Mouse (Mus musculus) heart, embryonic 15.5 days (tissue): ENCODE measurements around the gene Lnx2. TPM values are rescaled to one million over a fixed set of nuclear protein-coding genes. Genes with fewer than 3 reads are reported as not detected.

Source experiments
- ATAC-seq: fragments of 200-750 bp; cut with Nextera tagmentation; replicated peaks from 2 replicates; pipeline ENCODE4 v1.8.0; 2017; ENCODE audit warnings: low read depth, moderate TSS enrichment; ENCODE audit not compliant: insufficient number of reproducible peaks, insufficient read depth, low FRiP score
- H3K27ac ChIP-seq: fragments of 300-500 bp; sonication (generic); 2 replicates; pipeline ENCODE4 v1.5.1; 2015; ENCODE audit warnings: mild to moderate bottlenecking, inconsistent platforms
- H3K27me3 ChIP-seq: fragments of 300-500 bp; sonication (generic); 2 replicates; pipeline ENCODE4 v1.6.1; 2015; ENCODE audit warnings: inconsistent platforms
- H3K36me3 ChIP-seq: fragments of 300-500 bp; sonication (generic); 2 replicates; pipeline ENCODE4 v1.6.1; 2015; ENCODE audit warnings: mild to moderate bottlenecking, inconsistent platforms
- H3K4me1 ChIP-seq: fragments of 300-500 bp; sonication (generic); replicated peaks from 2 replicates; pipeline ENCODE4 v1.6.1; 2015; ENCODE audit warnings: inconsistent platforms
- H3K4me2 ChIP-seq: fragments of 300-500 bp; sonication (generic); 2 replicates; pipeline ENCODE4 v1.6.1; 2015; ENCODE audit warnings: inconsistent platforms, mild to moderate bottlenecking, moderate library complexity
- H3K4me3 ChIP-seq: fragments of 300-500 bp; sonication (generic); 2 replicates; pipeline ENCODE4 v1.5.1; 2015; ENCODE audit warnings: mild to moderate bottlenecking, inconsistent platforms
- H3K9ac ChIP-seq: fragments of 300-500 bp; sonication (generic); 2 replicates; pipeline ENCODE4 v1.6.1; 2015; ENCODE audit warnings: mild to moderate bottlenecking, inconsistent platforms
- H3K9me3 ChIP-seq: fragments of 300-500 bp; sonication (generic); replicated peaks from 2 replicates; pipeline ENCODE4 v1.6.1; 2016; ENCODE audit warnings: inconsistent platforms
- WGBS: fragments of 180-500 bp; shearing (Covaris S2); methylation state at CpG from one replicate; pipeline ENCODE4 v1.1.7; 2015; ENCODE audit warnings: mixed read lengths; 5-methylcytosine and 5-hydroxymethylcytosine counted together
- polyA plus RNA-seq: library from polyadenylated mRNA; unstranded; fragments of >200 nt; fragmentation: Nextera tagmentation; extraction: Ambion mirVana; gene quantifications from 2 replicates; pipeline ENCODE4 v1.2.1, GENCODE M21; 2015

Gene Lnx2
- polyA plus RNA-seq, 1 experiment from 2014 or later = 11.2 TPM

GRCm38 (mm10) chr5:146974781-146975123 lies 101.6 kb downstream of the Lnx2 start:
- Histone ChIP-seq H3K4me3 (no peak overlapping the region), H3K4me2 (no peak overlapping the region), H3K36me3 (no peaks in the 10 kb centered on the region), H3K9me3 (no peaks in the 10 kb centered on the region), H3K9ac (no peak overlapping the region), H3K27me3 (no peaks in the 10 kb centered on the region), H3K27ac (no peak overlapping the region), H3K4me1 (no peaks in the 10 kb centered on the region; the same call in 1 of the 2 replicates)
- no peak for ATAC-seq
- 38% methylated on average over 13 of the region's 13 CpGs for WGBS

GRCm38 (mm10) chr5:146973858-146974780 lies 102.3 kb downstream of the Lnx2 start:
- H3K4me1 ChIP-seq = no peaks in the 10 kb centered on the region; the same call in 1 of the 2 replicates
- no peaks in the 10 kb centered on the region for H3K36me3 ChIP-seq
- WGBS = 69% methylated on average over 25 of the region's 25 CpGs
- H3K4me3 ChIP-seq = no peak overlapping the region
- no peak overlapping the region for H3K27ac ChIP-seq
- no peak overlapping the region for H3K4me2 ChIP-seq
- H3K9ac ChIP-seq = no peak overlapping the region
- 0 out of 2 replicates have a peak, but pooled peaks cover under 1% of the 10 kb centered on the region for H3K27me3 ChIP-seq
- H3K9me3 ChIP-seq = no peaks in the 10 kb centered on the region
- ATAC-seq = no peak

- Histone ChIP-seq H3K36me3 (no peaks in the 10 kb centered on the region), H3K4me2 (no peak overlapping the region), H3K27me3 (0 out of 2 replicates have a peak, but pooled peaks cover 2% of the 10 kb centered on the region), H3K27ac (no peak overlapping the region), H3K4me3 (no peak overlapping the region), H3K9ac (no peak overlapping the region), H3K9me3 (no peaks in the 10 kb centered on the region), H3K4me1 (no peaks in the 10 kb centered on the region; the same call in 1 of the 2 replicates)
- 86% methylated on average over 9 of the region's 9 CpGs for WGBS
- no peak for ATAC-seq
Measured at GRCm38 (mm10) chr5:146973353-146973752, 103.0 kb downstream of the Lnx2 start.

GRCm38 (mm10) chr5:146971776-146972561 lies 104.4 kb downstream of the Lnx2 start:
- Histone ChIP-seq H3K27me3 (0 out of 2 replicates have a peak, but pooled peaks cover 2% of the 10 kb centered on the region), H3K4me1 (no peaks in the 10 kb centered on the region; the same call in 1 of the 2 replicates), H3K27ac (no peak overlapping the region), H3K4me2 (no peak overlapping the region), H3K9me3 (no peaks in the 10 kb centered on the region), H3K36me3 (no peaks in the 10 kb centered on the region), H3K9ac (no peak overlapping the region), H3K4me3 (no peak overlapping the region)
- 59% methylated on average over 10 of the region's 10 CpGs for WGBS
- ATAC-seq = no peak

- H3K36me3 ChIP-seq = no peaks in the 10 kb centered on the region
- no peak overlapping the region for H3K27ac ChIP-seq
- H3K27me3 ChIP-seq = 0 out of 2 replicates have a peak, but pooled peaks cover 2% of the 10 kb centered on the region
- WGBS = 69% methylated on average over 13 of the region's 13 CpGs
- no peak overlapping the region for H3K4me2 ChIP-seq
- H3K9me3 ChIP-seq = no peaks in the 10 kb centered on the region
- peaks cover 4% of the 10 kb centered on the region; the same call in 1 of the 2 replicates for H3K4me1 ChIP-seq
- H3K9ac ChIP-seq = no peak overlapping the region
- ATAC-seq = no peak
- H3K4me3 ChIP-seq = no peak overlapping the region
Measured at GRCm38 (mm10) chr5:146968695-146969393, 107.5 kb downstream of the Lnx2 start.

Other genes with a start within 250 kb of the Lnx2 start
- gene Rpl21, start 243.7 kb downstream of the Lnx2 start, polyA plus RNA-seq = 288 and 325 TPM in 2 replicates
- gene Rasl11a, start 231.5 kb downstream of the Lnx2 start, polyA plus RNA-seq = 11.5 and 13.4 TPM in 2 replicates
- gene Gtf3a, start 127.9 kb downstream of the Lnx2 start, polyA plus RNA-seq = 68.3 and 84.7 TPM in 2 replicates
- 18.3 and 21.9 TPM in 2 replicates for gene Mtif3, start 112.8 kb downstream of the Lnx2 start, polyA plus RNA-seq
- 84.3 and 85.2 TPM in 2 replicates for gene Polr1d, start 464 bp upstream of the Lnx2 start, polyA plus RNA-seq
- not detected in 2 replicates for gene Gsx1, start 112.1 kb upstream of the Lnx2 start, polyA plus RNA-seq
- gene Pdx1, start 193.4 kb upstream of the Lnx2 start, polyA plus RNA-seq = not detected in 2 replicates
- not detected in 2 replicates for gene Cdx2, start 230.7 kb upstream of the Lnx2 start, polyA plus RNA-seq
- gene Urad, start 245.9 kb upstream of the Lnx2 start, polyA plus RNA-seq = not detected in 2 replicates